Mouse (Mus musculus): ENCODE measurements around the gene Nit2. TPM values are rescaled to one million over a fixed set of nuclear protein-coding genes. Genes with fewer than 3 reads are reported as not detected.

The Nit2 gene
- polyA plus RNA-seq, 1 experiment from 2014 or later = 49.9 TPM

DNA sequence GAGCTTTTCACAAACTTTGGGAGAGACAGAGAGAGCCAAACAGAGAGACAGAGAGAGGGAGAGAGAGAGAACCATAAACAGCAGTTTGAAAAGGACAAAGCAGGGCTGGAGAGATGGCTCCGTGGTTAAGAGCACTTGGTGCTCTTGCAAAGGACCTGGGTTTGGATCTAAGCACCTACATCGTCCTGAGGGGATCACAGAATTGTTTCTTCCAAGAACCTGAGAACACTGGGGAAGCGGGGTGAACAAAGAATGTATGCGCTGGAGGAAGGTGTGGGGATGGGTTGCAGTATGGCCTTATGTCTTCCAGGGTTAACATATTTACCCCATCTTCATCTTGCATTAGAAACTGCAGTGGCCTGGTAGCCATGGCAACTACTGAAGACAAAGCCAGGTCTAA is 1.1 kb upstream of the Nit2 start:
- H3K4me2 ChIP-seq = no peak overlapping the region
- 43% methylated on average over 4 of the region's 4 CpGs for WGBS
- H3K27ac ChIP-seq (ENCODE audit: low read depth, low read length) = peak overlapping the region; percentile 40; the same call in 1 of the 2 replicates
- H3K27me3 ChIP-seq (ENCODE audit: control insufficient read depth, insufficient read depth, low read length) = no peaks in the 10 kb centered on the region
- H3K9me3 ChIP-seq (ENCODE audit: control insufficient read depth, low read length) = no peaks in the 10 kb centered on the region
- H3K36me3 ChIP-seq (ENCODE audit: control insufficient read depth, insufficient read depth, low read length) = 0 out of 2 replicates have a peak, but pooled peaks cover 1% of the 10 kb centered on the region
- DNase-seq (ENCODE audit: low spot score, missing footprints) (peak; percentile 86), ATAC-seq (ENCODE audit: low FRiP score) (no peak)
- H3K4me1 ChIP-seq (ENCODE audit: control insufficient read depth, insufficient read depth, low read length) = peaks cover 12% of the 10 kb centered on the region
- H3K9ac ChIP-seq (ENCODE audit: low read length) = no peak overlapping the region
- H3K4me3 ChIP-seq (ENCODE audit: low read depth, low read length) = no peak overlapping the region

DNA sequence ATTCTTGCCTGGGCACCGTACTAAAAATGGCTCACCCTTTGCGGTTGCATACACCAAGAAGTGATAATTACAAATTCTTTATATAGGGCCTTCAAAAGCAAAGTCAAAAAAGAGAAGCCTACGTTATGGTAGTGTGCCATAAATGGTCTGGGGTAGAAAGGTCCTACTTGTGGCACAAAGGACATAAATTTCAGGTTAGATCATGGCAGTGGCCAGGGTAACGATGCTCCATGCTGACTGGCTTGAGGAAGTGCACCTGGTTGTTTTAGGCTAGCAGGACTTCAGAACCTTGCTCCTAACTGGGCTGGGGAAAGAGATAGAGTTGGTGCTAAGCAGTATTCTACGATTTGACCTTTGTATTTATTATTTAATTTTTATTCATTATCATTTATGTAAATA is 372 bp upstream of the Nit2 start:
- 33% methylated on average over 5 of the region's 5 CpGs for WGBS
- Histone ChIP-seq H3K9ac (ENCODE audit: low read length) (peak overlapping the region; percentile 86), H3K27ac (ENCODE audit: low read depth, low read length) (no peak overlapping the region), H3K9me3 (ENCODE audit: control insufficient read depth, low read length) (no peaks in the 10 kb centered on the region), H3K36me3 (ENCODE audit: control insufficient read depth, insufficient read depth, low read length) (0 out of 2 replicates have a peak, but pooled peaks cover 2% of the 10 kb centered on the region), H3K27me3 (ENCODE audit: control insufficient read depth, insufficient read depth, low read length) (no peaks in the 10 kb centered on the region), H3K4me3 (ENCODE audit: low read depth, low read length) (peak overlapping the region; percentile 73), H3K4me1 (ENCODE audit: control insufficient read depth, insufficient read depth, low read length) (peaks cover 12% of the 10 kb centered on the region), H3K4me2 (peak overlapping the region; percentile 82)
- ATAC-seq (ENCODE audit: low FRiP score) (peak; percentile 47), DNase-seq (ENCODE audit: low spot score, missing footprints) (no peak)

DNA sequence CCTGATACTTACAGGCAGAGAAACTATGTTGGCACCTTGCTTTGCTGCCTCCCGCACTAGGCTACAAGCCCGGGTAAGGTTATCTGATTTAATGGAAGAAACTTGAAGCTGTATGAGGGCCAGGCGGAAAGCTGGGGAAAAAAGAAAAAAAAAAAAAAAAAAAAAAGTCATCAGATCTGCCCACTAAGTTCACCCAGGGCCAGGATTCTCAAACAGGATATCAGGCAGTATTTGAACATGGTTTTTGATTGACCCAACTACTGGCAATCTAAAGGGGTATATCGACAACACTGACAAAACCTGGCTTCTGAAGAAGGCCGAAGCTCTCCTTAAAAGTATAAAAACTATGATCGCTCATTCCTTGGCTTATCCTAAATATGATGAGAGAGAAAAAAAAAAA is 1.1 kb downstream of the Nit2 start:
- Histone ChIP-seq H3K4me3 (ENCODE audit: low read depth, low read length) (no peak overlapping the region), H3K4me1 (ENCODE audit: control insufficient read depth, insufficient read depth, low read length) (peaks cover 12% of the 10 kb centered on the region), H3K4me2 (peak overlapping the region; percentile 82), H3K27ac (ENCODE audit: low read depth, low read length) (no peak overlapping the region), H3K27me3 (ENCODE audit: control insufficient read depth, insufficient read depth, low read length) (no peaks in the 10 kb centered on the region), H3K36me3 (ENCODE audit: control insufficient read depth, insufficient read depth, low read length) (0 out of 2 replicates have a peak, but pooled peaks cover 2% of the 10 kb centered on the region), H3K9me3 (ENCODE audit: control insufficient read depth, low read length) (no peaks in the 10 kb centered on the region), H3K9ac (ENCODE audit: low read length) (no peak overlapping the region)
- DNase-seq (ENCODE audit: low spot score, missing footprints) (no peak), ATAC-seq (ENCODE audit: low FRiP score) (no peak)
- 90% methylated on average over 6 of the region's 6 CpGs for WGBS

DNA sequence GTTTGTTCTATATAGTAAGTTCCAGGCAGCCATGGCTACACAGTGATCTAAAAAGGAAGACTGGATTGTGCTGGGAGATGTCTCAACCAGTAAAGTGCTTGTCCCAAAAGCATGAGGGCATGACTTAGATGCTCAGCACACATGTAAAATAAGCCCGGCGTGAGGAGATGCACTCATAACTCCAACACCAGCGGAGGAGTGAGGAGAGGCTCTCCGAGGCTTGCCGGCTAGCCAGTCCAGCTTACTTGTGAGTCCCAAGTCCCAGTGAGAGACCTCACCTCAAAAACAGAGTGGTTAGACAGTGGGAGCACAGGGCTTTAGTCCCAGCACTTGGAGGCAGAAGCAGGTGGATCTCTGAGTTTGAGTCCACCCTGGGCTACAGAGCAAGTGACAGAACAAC is 2.0 kb downstream of the Nit2 start:
- H3K9me3 ChIP-seq (ENCODE audit: control insufficient read depth, low read length) = no peaks in the 10 kb centered on the region
- DNase-seq (ENCODE audit: low spot score, missing footprints) = peak; percentile 69
- 0 out of 2 replicates have a peak, but pooled peaks cover 2% of the 10 kb centered on the region for H3K36me3 ChIP-seq (ENCODE audit: control insufficient read depth, insufficient read depth, low read length)
- 92% methylated on average over 5 of the region's 5 CpGs for WGBS
- no peaks in the 10 kb centered on the region for H3K27me3 ChIP-seq (ENCODE audit: control insufficient read depth, insufficient read depth, low read length)
- H3K9ac ChIP-seq (ENCODE audit: low read length) = no peak overlapping the region
- H3K4me3 ChIP-seq (ENCODE audit: low read depth, low read length) = no peak overlapping the region
- no peak overlapping the region for H3K4me2 ChIP-seq
- ATAC-seq (ENCODE audit: low FRiP score) = no peak
- H3K4me1 ChIP-seq (ENCODE audit: control insufficient read depth, insufficient read depth, low read length) = peaks cover 12% of the 10 kb centered on the region
- H3K27ac ChIP-seq (ENCODE audit: low read depth, low read length) = no peak overlapping the region

DNA sequence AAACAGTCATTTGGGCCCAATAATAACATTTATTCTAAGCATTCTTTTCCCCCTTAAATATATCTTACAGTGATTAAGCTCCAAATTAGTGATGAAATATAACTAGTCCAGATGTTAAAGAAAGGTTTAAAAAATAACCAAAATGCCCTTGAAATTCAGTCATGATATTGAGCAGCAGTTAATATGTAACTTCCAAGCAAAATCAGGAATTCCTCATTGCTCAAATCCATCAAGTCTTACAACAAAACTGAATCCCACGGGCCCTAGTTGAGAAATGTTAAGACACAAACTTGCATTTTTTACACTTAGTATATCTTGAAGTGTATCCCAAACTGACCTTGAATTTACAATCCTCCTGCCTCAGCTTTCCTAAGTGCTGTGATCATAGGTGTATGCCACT is 3.4 kb downstream of the Nit2 start:
- Histone ChIP-seq H3K27me3 (ENCODE audit: control insufficient read depth, insufficient read depth, low read length) (no peaks in the 10 kb centered on the region), H3K9ac (ENCODE audit: low read length) (no peak overlapping the region), H3K4me1 (ENCODE audit: control insufficient read depth, insufficient read depth, low read length) (peaks cover 12% of the 10 kb centered on the region), H3K36me3 (ENCODE audit: control insufficient read depth, insufficient read depth, low read length) (0 out of 2 replicates have a peak, but pooled peaks cover 2% of the 10 kb centered on the region), H3K9me3 (ENCODE audit: control insufficient read depth, low read length) (no peaks in the 10 kb centered on the region), H3K4me3 (ENCODE audit: low read depth, low read length) (no peak overlapping the region), H3K4me2 (no peak overlapping the region), H3K27ac (ENCODE audit: low read depth, low read length) (no peak overlapping the region)
- no peak for DNase-seq (ENCODE audit: low spot score, missing footprints)
- ATAC-seq (ENCODE audit: low FRiP score) = no peak
- WGBS = 98% methylated on average over 1 of the region's 1 CpGs

DNA sequence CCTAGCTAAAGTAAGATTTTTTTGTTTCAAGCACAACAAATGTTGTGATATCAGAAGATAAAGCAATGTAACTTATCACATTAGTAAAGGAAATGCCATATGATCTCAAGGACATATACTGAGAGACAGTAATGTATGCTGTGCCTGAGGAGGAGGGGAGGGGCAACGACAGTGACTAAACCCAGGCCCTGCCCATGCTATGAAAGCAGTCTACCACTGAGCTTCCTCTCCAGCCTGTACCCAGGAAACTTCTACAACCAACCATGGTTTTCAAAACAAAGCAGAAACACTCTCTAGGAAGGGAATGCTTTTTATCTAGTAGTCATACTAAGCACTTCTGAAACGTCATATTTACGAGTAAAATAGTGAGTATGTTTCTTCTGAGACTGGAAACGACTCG is 4.3 kb downstream of the Nit2 start:
- Histone ChIP-seq H3K9me3 (ENCODE audit: control insufficient read depth, low read length) (no peaks in the 10 kb centered on the region), H3K4me1 (ENCODE audit: control insufficient read depth, insufficient read depth, low read length) (peaks cover 4% of the 10 kb centered on the region; the same call in 1 of the 2 replicates), H3K4me2 (no peak overlapping the region), H3K27ac (ENCODE audit: low read depth, low read length) (no peak overlapping the region), H3K4me3 (ENCODE audit: low read depth, low read length) (no peak overlapping the region), H3K9ac (ENCODE audit: low read length) (no peak overlapping the region), H3K36me3 (ENCODE audit: control insufficient read depth, insufficient read depth, low read length) (0 out of 2 replicates have a peak, but pooled peaks cover 2% of the 10 kb centered on the region), H3K27me3 (ENCODE audit: control insufficient read depth, insufficient read depth, low read length) (no peaks in the 10 kb centered on the region)
- ATAC-seq (ENCODE audit: low FRiP score) = no peak
- WGBS = 92% methylated on average over 5 of the region's 5 CpGs
- no peak for DNase-seq (ENCODE audit: low spot score, missing footprints)

DNA sequence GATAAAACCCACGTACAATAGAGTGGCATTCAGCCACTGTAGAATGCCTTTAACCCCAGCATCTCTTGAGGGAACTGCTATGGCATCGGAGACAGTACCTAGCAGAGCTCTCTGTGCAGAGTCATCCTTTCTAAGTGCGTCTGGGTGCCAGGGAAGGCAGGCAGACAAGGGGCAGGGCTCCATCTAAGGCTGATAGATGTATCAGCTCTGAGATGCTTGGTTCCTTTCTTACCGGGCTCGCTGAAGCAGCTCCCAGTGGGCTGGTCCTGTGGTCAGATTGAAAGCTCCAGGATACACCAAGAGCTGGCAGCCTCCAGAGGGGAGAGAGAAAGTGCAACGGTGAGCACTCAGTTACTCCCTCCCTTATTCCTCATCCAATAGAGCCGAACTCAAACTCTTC is 7.3 kb downstream of the Nit2 start:
- Histone ChIP-seq H3K4me3 (ENCODE audit: low read depth, low read length) (no peak overlapping the region), H3K9ac (ENCODE audit: low read length) (no peak overlapping the region), H3K27ac (ENCODE audit: low read depth, low read length) (no peak overlapping the region), H3K4me2 (no peak overlapping the region), H3K27me3 (ENCODE audit: control insufficient read depth, insufficient read depth, low read length) (no peaks in the 10 kb centered on the region), H3K36me3 (ENCODE audit: control insufficient read depth, insufficient read depth, low read length) (peaks cover 2% of the 10 kb centered on the region), H3K4me1 (ENCODE audit: control insufficient read depth, insufficient read depth, low read length) (no peaks in the 10 kb centered on the region), H3K9me3 (ENCODE audit: control insufficient read depth, low read length) (no peaks in the 10 kb centered on the region)
- no peak for ATAC-seq (ENCODE audit: low FRiP score)
- DNase-seq (ENCODE audit: low spot score, missing footprints) = no peak
- 71% methylated on average over 7 of the region's 7 CpGs for WGBS

DNA sequence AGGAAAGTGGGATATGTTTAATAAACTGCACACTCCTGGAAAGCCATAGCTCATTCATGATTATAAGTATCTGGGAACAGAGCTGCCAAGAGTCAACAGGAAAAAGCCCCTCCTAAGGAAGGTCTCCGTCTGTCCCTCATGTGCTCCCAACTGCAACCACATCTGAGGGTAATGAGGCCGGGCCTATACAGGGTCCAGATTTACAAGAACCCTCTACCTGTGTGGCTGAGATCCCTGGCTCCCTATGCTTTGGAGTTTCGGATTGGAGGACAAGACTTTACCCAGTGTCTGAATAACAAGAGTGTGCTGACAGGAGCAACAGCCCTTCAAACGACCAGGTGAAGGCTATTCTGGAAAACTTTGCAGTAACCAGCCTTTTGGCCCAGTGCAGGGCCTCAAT is 9.4 kb downstream of the Nit2 start:
- WGBS = 83% methylated on average over 4 of the region's 4 CpGs
- H3K4me1 ChIP-seq (ENCODE audit: control insufficient read depth, insufficient read depth, low read length) = no peaks in the 10 kb centered on the region
- no peaks in the 10 kb centered on the region; the same call in none of the 2 replicates for H3K36me3 ChIP-seq (ENCODE audit: control insufficient read depth, insufficient read depth, low read length)
- H3K9me3 ChIP-seq (ENCODE audit: control insufficient read depth, low read length) = no peaks in the 10 kb centered on the region
- H3K27me3 ChIP-seq (ENCODE audit: control insufficient read depth, insufficient read depth, low read length) = no peaks in the 10 kb centered on the region
- H3K4me2 ChIP-seq = no peak overlapping the region
- no peak overlapping the region for H3K4me3 ChIP-seq (ENCODE audit: low read depth, low read length)
- DNase-seq (ENCODE audit: low spot score, missing footprints) = no peak
- no peak overlapping the region for H3K9ac ChIP-seq (ENCODE audit: low read length)
- H3K27ac ChIP-seq (ENCODE audit: low read depth, low read length) = no peak overlapping the region
- no peak for ATAC-seq (ENCODE audit: low FRiP score)

DNA sequence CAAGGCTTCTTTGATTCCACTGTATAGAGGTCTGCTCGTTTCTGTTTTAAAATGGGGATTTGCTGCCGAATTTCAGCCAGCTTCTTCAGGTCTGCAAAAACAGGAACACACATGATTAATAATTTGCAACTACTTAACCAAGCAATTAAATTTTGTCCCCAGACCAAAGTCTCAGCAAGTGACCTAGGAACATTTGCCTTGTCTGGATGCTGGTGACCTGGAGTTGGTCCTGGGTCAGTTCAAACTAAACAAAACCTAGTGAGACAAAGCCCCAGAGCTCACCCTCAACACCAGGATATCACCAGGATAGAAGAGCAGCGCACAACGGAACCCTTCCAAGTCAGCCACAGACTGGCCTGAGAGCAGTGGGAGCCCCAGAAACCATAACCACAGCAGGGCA is 10.1 kb downstream of the Nit2 start:
- Histone ChIP-seq H3K9ac (ENCODE audit: low read length) (no peak overlapping the region), H3K9me3 (ENCODE audit: control insufficient read depth, low read length) (no peaks in the 10 kb centered on the region), H3K27ac (ENCODE audit: low read depth, low read length) (no peak overlapping the region), H3K27me3 (ENCODE audit: control insufficient read depth, insufficient read depth, low read length) (no peaks in the 10 kb centered on the region), H3K4me2 (no peak overlapping the region), H3K4me1 (ENCODE audit: control insufficient read depth, insufficient read depth, low read length) (no peaks in the 10 kb centered on the region), H3K4me3 (ENCODE audit: low read depth, low read length) (no peak overlapping the region), H3K36me3 (ENCODE audit: control insufficient read depth, insufficient read depth, low read length) (peaks cover 2% of the 10 kb centered on the region)
- ATAC-seq (ENCODE audit: low FRiP score) (no peak), DNase-seq (ENCODE audit: low spot score, missing footprints) (no peak)
- WGBS = 86% methylated on average over 4 of the region's 4 CpGs

DNA sequence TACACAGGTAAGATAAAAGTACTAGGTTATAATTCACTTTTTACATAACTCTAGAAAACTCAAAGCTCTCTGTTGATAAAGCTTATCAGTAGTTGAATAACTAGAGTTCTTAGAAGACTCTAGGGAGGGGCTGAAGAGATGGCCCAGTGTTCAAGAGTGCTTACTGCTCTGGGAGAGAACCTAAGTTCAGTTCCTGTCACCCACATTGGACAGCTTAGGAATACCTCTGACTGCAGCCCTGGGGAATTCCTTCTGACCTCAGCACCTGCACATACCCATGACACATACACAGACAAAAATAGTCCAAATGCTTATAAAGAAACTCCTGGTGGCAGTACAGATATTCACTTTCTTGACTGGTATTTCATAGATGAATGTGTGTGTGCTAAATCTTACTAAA is 11.2 kb downstream of the Nit2 start:
- no peak for DNase-seq (ENCODE audit: low spot score, missing footprints)
- Histone ChIP-seq H3K4me2 (no peak overlapping the region), H3K9me3 (ENCODE audit: control insufficient read depth, low read length) (no peaks in the 10 kb centered on the region), H3K4me1 (ENCODE audit: control insufficient read depth, insufficient read depth, low read length) (no peaks in the 10 kb centered on the region), H3K9ac (ENCODE audit: low read length) (no peak overlapping the region), H3K27ac (ENCODE audit: low read depth, low read length) (no peak overlapping the region), H3K27me3 (ENCODE audit: control insufficient read depth, insufficient read depth, low read length) (no peaks in the 10 kb centered on the region), H3K36me3 (ENCODE audit: control insufficient read depth, insufficient read depth, low read length) (peaks cover 2% of the 10 kb centered on the region), H3K4me3 (ENCODE audit: low read depth, low read length) (no peak overlapping the region)
- no peak for ATAC-seq (ENCODE audit: low FRiP score)
